Mouse (Mus musculus) bone marrow, adult 2 months (tissue): ENCODE measurements around the gene Mob3a. TPM values are rescaled to one million over a fixed set of nuclear protein-coding genes. Genes with fewer than 3 reads are reported as not detected.

Experiments used
- H3K27ac ChIP-seq: fragments of 200-500 bp; 2 replicates; pipeline ENCODE4 v1.5.1; 2012; ENCODE audit warnings: low read depth, mild to moderate bottlenecking, control low read depth, inconsistent platforms, low read length; ENCODE audit not compliant: control insufficient read depth, poor library complexity, insufficient read depth
- H3K4me1 ChIP-seq: fragments of 200-500 bp; 2 replicates; pipeline ENCODE4 v1.6.1; 2011; ENCODE audit warnings: low read length; ENCODE audit not compliant: control insufficient read depth, insufficient read depth
- H3K4me3 ChIP-seq: fragments of 200-500 bp; replicated peaks from 2 replicates; pipeline ENCODE3; 2011; ENCODE audit warnings: mild to moderate bottlenecking, low read depth, low read length, control low read depth; ENCODE audit not compliant: control insufficient read depth
- CTCF ChIP-seq: fragments of 200-500 bp; IDR thresholded peaks from 2 replicates; pipeline ENCODE4 v1.5.1; 2011; ENCODE audit warnings: low read length, control low read depth; ENCODE audit not compliant: control insufficient read depth, insufficient read depth
- POLR2A ChIP-seq: fragments of 200-500 bp; IDR thresholded peaks from 2 replicates; pipeline ENCODE4 v1.6.1; 2011; ENCODE audit warnings: low read depth, mild to moderate bottlenecking, control low read depth, low read length, borderline replicate concordance; ENCODE audit not compliant: control insufficient read depth
- WGBS: fragments of 180-500 bp; shearing (Covaris S2); methylation state at CpG from one replicate; pipeline ENCODE4 v1.1.7; 2018; 5-methylcytosine and 5-hydroxymethylcytosine counted together
- polyA plus RNA-seq: library from polyadenylated mRNA; stranded (reverse); fragments of >200 nt; gene quantifications from 2 replicates; pipeline ENCODE4 v1.2.4, GENCODE M21; 2011; ENCODE audit warnings: low replicate concordance; ENCODE audit not compliant: missing spikeins, insufficient read depth, insufficient read length

Mob3a gene
- polyA plus RNA-seq, 1 experiment: 45.8 TPM

DNA sequence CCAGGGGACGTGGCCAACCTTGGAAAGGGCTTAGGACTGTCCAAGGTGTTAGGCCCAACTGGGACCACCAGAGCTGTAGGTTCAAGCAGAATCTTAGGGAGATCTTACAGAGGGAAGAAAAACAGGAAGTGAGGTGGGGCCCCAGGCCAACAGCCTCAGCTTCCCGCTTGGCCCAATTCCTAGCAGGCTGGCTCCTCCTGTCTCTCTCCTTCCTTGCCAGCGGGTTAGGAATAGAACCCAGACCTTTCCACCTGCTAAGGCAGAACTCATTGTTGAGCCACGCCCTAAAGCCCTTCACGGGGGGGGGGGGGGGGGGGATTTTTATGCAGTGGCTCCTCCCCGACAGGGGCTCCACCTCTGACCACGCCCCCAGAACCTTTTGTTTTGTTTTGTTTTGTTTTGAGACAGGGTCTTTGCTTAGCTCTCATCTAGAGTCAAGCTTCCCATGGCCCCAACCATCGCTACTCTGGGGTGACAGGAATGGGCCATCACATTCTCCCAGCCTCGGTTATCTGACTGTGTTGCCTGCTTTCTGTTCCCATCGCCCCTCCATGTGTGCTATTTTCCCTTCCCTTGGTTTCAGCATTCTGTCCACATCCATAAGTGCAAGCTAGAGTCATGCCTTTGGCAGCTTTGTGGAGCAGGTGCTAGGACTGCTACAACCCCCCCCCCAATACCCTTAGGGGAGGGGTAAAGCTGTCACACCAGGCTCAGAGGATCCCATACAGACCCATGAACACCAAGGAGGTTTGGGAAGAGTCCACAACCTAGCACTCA is 23.0 kb downstream of the Mob3a start:
- TF ChIP-seq POLR2A (no peak), CTCF (no peak)
- H3K4me3 ChIP-seq: peak overlapping the region; percentile 14
- peaks cover 18% of the 10 kb centered on the region for H3K4me1 ChIP-seq
- 13% methylated on average over 9 of the region's 10 CpGs for WGBS
- peak overlapping the region; percentile 94 for H3K27ac ChIP-seq

DNA sequence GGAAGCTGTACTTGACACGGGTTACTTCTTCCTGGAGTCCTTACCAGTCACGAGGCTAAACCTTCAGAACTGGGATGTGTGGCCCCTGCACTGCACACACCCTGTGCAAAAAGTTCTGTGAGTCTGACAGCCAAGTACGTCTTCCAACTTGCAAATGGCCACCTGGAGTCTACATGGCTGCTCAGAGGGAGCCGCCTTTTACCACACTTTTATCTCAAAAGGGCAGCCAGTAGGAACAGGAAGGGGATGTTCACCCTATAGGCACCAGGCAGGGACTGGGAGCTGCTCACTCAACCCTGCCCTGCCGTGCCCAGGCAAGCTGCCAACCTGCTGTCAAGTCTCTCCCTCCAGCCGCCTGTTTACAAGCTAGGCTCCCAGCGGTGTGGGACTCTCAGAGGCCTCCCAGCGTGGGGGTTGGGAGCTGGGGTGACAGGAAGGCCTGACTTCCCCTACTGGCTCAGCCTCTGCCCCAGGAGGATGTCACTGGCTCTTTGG is 23.8 kb downstream of the Mob3a start, which contains the start of gene Mknk2:
Gene Mknk2, minus strand, starts transcription at position 171 of the 495 bp plus-strand sequence.
- peaks cover 16% of the 10 kb centered on the region for H3K4me1 ChIP-seq
- WGBS: under 1% methylated on average over 8 of the region's 8 CpGs
- H3K4me3 ChIP-seq: peak within 1 kb of the TSS; percentile 74
- peak within 1 kb of the TSS; percentile 94 for H3K27ac ChIP-seq
- TF ChIP-seq CTCF: no peak
- peak; percentile 93; the same call in 1 of the 2 replicates for TF ChIP-seq POLR2A

DNA sequence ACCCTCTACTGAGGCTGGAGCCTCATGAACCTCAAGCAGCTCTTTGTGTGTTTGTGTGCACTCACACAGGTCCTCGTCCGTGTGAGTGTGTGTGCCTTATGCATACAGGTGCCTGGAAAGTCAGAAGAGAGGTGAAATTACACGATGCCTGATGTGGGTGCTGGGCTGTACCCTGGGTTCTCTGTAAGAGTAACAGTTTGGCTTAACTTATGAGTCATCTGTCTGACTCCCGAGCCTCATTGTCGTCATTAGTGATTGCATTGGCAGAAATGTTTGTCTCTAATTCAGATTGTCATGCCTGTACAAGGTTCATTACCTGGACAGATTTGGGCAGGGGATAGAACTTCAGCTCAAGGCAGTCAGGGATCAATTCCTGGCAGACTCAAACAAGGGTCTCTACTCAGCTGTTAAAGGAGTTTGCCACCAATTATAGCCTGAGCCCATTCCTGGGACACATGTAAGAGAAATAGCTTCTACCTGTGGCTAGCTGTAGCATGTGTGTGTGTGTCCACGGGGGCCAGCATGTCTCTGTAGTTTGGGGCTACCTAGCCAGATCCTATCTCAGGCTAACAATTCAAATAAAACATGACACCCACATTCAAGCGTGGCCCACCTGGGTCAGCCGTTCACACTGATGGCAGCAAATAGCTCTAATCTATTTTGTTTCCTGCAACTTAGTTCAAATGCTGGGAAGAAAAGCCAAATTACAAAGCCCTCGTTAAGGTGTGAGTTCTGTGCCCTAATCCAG is 24.5 kb downstream of the Mob3a start:
- Histone ChIP-seq H3K4me1 (peaks cover 16% of the 10 kb centered on the region), H3K27ac (peak overlapping the region; percentile 94), H3K4me3 (peak overlapping the region; percentile 74)
- WGBS: 1% methylated on average over 9 of the region's 9 CpGs
- no peak for TF ChIP-seq CTCF
- TF ChIP-seq POLR2A: no peak

DNA sequence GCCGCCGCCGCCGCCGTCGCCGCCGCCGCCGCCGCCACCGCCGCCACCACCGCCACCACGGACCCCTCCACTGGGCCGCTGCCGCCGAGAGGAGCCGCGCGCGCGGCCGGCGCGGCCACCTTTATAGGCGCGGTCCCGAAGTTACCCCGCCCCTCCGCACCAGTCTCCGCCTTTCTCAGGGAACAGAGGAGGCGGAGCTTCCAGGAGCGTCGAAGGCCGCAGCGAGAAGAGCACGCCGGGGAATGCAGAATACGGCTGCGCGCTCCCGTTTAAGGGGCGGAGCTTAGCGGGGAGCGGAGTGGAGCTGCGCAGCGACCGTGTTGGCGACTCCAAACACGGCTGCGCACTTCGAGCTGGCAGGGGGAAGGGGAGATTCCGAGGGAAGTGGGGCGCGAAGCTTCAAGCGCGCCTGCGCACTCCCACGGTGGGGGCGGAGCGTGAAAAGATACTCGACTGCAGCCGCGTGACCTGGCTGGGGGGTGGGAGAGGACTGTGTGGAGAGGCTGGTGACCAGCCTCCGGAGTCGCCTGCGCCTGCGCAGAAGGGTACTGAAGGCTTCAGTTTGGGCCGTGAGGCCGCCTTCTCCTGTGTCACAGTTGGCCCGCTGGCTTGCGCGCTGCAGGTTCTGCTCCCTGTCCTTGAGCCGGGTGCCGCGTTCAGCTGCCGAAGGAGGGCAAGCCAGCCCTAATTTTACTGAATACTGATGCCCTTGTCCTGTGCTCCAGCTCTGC is 25.4 kb downstream of the Mob3a start:
- WGBS: 1% methylated on average over 78 of the region's 78 CpGs
- Histone ChIP-seq H3K4me3 (peak overlapping the region; percentile 86), H3K4me1 (peaks cover 14% of the 10 kb centered on the region), H3K27ac (peak overlapping the region; percentile 94)
- TF ChIP-seq CTCF (no peak), POLR2A (peak; percentile 100)

DNA sequence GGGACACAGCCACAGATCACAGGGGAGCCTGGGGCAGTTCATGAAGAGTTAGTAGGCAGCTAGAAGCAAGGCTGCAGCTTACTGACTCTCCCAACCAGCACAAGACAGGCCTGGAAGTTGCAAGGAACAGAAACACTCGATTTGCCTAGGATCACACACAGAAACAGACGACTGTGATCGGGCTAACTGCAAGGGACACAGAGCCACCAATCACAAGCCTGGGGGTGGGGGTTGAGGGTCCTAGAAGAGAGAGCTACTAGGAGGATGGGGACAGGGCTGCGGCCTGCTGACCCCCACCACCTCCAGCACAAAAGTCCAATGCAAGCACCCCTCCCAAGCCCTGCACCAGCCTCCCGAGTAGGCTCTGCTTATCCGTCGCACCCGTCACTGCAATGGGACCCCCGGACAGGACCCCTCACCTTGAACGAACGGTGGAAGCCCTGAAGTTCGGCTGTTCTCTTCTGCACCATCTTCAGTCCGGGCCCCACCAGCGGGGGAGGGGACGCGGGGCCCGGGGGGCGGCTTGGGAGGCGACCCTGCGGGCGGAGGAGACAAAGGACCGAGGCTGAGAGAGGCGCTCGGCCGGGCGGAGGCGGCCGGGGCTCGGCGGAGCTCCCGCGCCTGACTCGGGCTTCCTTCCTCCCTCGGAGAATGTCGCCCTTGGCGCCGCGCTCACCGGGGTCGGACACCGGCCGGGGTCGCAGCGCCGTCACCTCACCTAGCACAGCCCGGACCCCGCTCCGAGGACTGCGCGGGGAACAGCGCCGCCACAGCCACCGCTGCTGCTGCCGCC is 26.2 kb downstream of the Mob3a start:
- under 1% methylated on average over 52 of the region's 54 CpGs for WGBS
- H3K4me1 ChIP-seq: peaks cover 14% of the 10 kb centered on the region

DNA sequence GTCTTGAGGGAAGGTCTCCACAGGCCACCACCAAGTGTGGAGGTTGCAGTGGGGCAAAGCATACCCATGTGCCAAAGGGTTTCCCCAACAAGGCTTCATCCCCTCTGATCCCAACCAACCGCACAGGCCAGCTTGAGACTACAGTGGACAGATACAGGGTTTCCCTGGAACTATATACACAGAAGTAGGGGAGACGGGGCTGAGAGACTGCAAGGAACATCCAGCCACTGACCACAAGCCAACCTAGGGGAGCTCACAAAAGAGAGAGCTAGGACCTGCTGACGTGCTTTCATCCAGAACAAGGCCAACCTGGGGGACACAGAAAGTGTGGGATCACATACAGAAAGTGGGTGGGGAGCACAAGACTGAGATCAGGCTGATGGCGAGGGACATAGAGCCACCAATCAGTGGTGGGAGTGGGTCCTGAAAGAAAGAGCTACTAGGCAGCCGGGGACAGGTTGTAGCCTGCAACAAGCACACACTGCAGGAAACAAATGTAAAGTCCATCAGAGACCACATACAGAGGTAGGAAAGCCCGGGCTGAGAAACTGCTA is 26.8 kb downstream of the Mob3a start:
- Histone ChIP-seq H3K4me3 (peak overlapping the region; percentile 86), H3K4me1 (peaks cover 12% of the 10 kb centered on the region), H3K27ac (peak overlapping the region; percentile 25)
- no peak for TF ChIP-seq POLR2A
- no peak for TF ChIP-seq CTCF
- 2% methylated on average over 6 of the region's 6 CpGs for WGBS

More for the DNA sequence above, 26.2 kb downstream of the Mob3a start:
- TF ChIP-seq POLR2A (no peak), CTCF (no peak)
- peak overlapping the region; percentile 73 for H3K27ac ChIP-seq
- H3K4me3 ChIP-seq: peak overlapping the region; percentile 86

DNA sequence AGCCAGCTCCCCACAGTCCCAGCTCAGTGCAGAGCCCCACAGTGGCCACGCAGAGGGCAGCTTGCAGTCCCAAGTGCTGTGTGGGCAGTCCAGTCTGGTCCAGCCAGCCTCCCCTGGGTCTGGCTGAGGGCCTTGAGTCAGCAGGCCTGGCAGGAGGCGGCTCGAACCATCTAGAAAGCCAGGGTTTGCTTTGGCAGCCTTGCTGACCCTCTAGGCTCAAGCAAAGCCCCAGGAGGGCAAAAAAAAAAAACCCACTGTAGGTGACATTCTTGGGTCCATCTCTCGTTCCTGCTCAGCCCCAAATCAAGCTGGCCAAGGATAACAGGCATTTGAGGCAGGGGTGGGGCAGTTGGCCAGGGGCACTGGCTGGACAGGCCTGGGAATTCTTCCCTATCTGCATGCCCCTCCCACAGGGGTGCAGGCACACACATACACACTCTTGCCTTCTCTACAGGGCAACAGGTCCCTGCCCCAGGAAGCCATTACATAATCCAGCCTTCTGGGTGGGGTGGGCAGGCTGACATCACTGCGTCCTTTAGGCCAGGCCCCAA is 27.5 kb downstream of the Mob3a start:
- TF ChIP-seq CTCF (no peak), POLR2A (no peak)
- Histone ChIP-seq H3K27ac (peak overlapping the region; percentile 40), H3K4me3 (peak overlapping the region; percentile 86), H3K4me1 (peaks cover 5% of the 10 kb centered on the region; the same call in 1 of the 2 replicates)
- 31% methylated on average over 5 of the region's 5 CpGs for WGBS
